Mouse (Mus musculus) heart, adult 2 months (tissue): ENCODE measurements around the gene Afap1l2.

Experiments
- CTCF ChIP-seq: fragments of 200-600 bp; IDR thresholded peaks from 2 replicates; pipeline ENCODE4 v1.8.1; 2022; ENCODE audit warnings: antibody characterized with exemption, mild to moderate bottlenecking, moderate library complexity
- EP300 ChIP-seq: fragments of 200-500 bp; IDR thresholded peaks from 2 replicates; pipeline ENCODE4 v1.6.1; 2011; ENCODE audit warnings: low read depth, low read length, control low read depth; ENCODE audit not compliant: insufficient read depth
- POLR2A ChIP-seq: fragments of 200-500 bp; IDR thresholded peaks from 2 replicates; pipeline ENCODE4 v1.6.1; 2011; ENCODE audit warnings: mild to moderate bottlenecking, low read depth, low read length, control low read depth; ENCODE audit not compliant: insufficient read depth

DNA sequence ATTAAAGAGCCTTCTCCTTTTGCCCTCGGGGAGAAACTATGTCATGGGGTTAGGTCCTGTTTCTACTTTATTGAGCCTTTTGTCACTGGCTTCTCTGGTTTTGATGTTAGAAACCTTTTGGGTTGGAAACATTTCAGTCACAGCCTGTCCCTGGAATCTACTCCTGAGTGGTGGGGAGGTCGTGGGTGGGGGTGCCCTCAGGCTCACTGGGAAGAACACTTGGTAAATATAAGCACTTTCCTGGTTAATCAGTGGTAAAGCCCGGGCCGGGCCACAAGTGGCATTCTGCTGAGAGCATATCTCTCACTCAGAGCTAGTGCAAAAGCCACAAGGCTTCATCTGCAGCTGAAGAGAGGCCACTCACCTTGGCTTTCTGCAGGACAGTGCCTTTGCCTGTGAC, 94.3 kb downstream of the Afap1l2 start:
- TF ChIP-seq POLR2A (no peak), CTCF (no peak), EP300 (no peak)
